Mouse (Mus musculus) neutrophil, adult 83 days (primary cell): ENCODE results near the gene Zfp511. TPM values are rescaled to one million over a fixed set of nuclear protein-coding genes. Genes with fewer than 3 reads are reported as not detected.

Source experiments
- total RNA-seq, 2 experiments: library from RNA; stranded (reverse); gene quantifications; one replicate each; pipeline ENCODE4 v1.2.4; 2023

Gene Zfp511
- 10 to 100 TPM; 15.4 to 20.4 TPM for total RNA-seq

GRCm38 (mm10) chr7:140036281-140037170 lies at the start of gene Zfp511, which contains the start of gene Tubgcp2:
Zfp511 (plus strand) TSS chr7:140036391.
Tubgcp2 (minus strand) TSS chr7:140036669.

GRCm38 (mm10) chr7:139992406-139992805 lies 43.8 kb upstream of the Zfp511 start, which contains the start of gene Adam8:
Adam8 (minus strand) TSS chr7:139992562.

GRCm38 (mm10) chr7:140048361-140049114 lies 12.3 kb downstream of the Zfp511 start, which contains the start of gene Msx3:
Msx3 (minus strand) TSS chr7:140049089.

GRCm38 (mm10) chr7:140082242-140082678 lies 46.1 kb downstream of the Zfp511 start, which contains the start of gene Caly:
Caly (minus strand) TSS chr7:140082548.

Other genes starting within 250 kb of the Zfp511 start
- not detected for gene Adgra1, start 202.2 kb upstream of the Zfp511 start, total RNA-seq
- gene Kndc1, start 141.7 kb upstream of the Zfp511 start, total RNA-seq, result not detected
- gene Utf1, start 92.6 kb upstream of the Zfp511 start, total RNA-seq, result not detected
- 10 to 100 TPM; 11.8 to 15.1 TPM for gene 6430531B16Rik, start 57.6 kb upstream of the Zfp511 start, total RNA-seq
- 100 to 1,000 TPM; 574 to 698 TPM for gene Adam8, start 43.8 kb upstream of the Zfp511 start, total RNA-seq
- 10 to 100 TPM; 21.1 to 24.4 TPM for gene Tubgcp2, start 278 bp downstream of the Zfp511 start, total RNA-seq
- gene Msx3, start 12.7 kb downstream of the Zfp511 start, total RNA-seq, result not detected
- gene Caly, start 46.2 kb downstream of the Zfp511 start, total RNA-seq, result not detected
- not detected for gene Prap1, start 57.0 kb downstream of the Zfp511 start, total RNA-seq
- gene Fuom, start 66.0 kb downstream of the Zfp511 start, total RNA-seq, result 1 to 10 TPM; 6.8 to 9.8 TPM
- 1 to 10 TPM; 6.1 to 8.1 TPM for gene Paox, start 79.4 kb downstream of the Zfp511 start, total RNA-seq
- gene Echs1, start 80.1 kb downstream of the Zfp511 start, total RNA-seq, result 10 to 100 TPM; 32.0 to 35.8 TPM
- gene Mtg1, start 101.2 kb downstream of the Zfp511 start, total RNA-seq, result 1 to 10 TPM; 5.2 to 8.1 TPM
- not detected for gene Sprn, start 118.5 kb downstream of the Zfp511 start, total RNA-seq
- not detected for gene Olfr522, start 128.4 kb downstream of the Zfp511 start, total RNA-seq
- gene Olfr523, start 136.8 kb downstream of the Zfp511 start, total RNA-seq, result not detected
- gene Olfr524, start 169.6 kb downstream of the Zfp511 start, total RNA-seq, result not detected
- not detected for gene Cd163l1, start 181.9 kb downstream of the Zfp511 start, total RNA-seq
- not detected for gene 5830411N06Rik, start 210.9 kb downstream of the Zfp511 start, total RNA-seq